Mouse (Mus musculus) kidney, adult 10 weeks (tissue): Measurements from ENCODE around the gene Ear6. TPM values are rescaled to one million over a fixed set of nuclear protein-coding genes. Genes with fewer than 3 reads are reported as not detected.

Source experiments
- polyA plus RNA-seq: library from polyadenylated mRNA; stranded (reverse); fragments of 350-450 nt; fragmentation: Illumina TruSeq; extraction: RNeasy Lipid Tissue Mini Kit (QIAGEN cat#74804); gene quantifications from one replicate; pipeline ENCODE4 v1.2.3, GENCODE M21; 2014; ENCODE audit warnings: low read depth, low replicate concordance

Ear6 gene
- not detected for polyA plus RNA-seq

DNA sequence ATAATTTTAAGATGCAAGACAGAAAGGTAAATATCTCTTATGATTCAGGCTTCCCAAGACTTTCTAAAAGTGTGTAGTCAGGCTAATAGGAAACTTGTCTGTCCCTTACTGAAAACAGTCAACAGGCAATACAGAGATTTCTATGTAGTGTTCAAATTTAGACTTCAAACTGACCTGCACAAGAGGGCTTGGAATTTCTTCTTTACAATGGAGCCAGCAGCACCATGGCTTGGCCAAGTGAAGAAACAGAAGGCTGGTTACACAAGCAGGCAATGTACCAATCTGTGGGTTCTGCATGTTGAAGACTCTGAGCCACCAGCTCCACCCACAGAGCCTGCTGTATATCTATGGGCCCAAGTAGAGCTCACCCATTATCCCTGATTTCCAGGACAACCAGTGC lies at the start of gene Ear6:
Gene Ear6 (plus strand): TSS at position 301 of the 400 bp plus-strand sequence.

DNA sequence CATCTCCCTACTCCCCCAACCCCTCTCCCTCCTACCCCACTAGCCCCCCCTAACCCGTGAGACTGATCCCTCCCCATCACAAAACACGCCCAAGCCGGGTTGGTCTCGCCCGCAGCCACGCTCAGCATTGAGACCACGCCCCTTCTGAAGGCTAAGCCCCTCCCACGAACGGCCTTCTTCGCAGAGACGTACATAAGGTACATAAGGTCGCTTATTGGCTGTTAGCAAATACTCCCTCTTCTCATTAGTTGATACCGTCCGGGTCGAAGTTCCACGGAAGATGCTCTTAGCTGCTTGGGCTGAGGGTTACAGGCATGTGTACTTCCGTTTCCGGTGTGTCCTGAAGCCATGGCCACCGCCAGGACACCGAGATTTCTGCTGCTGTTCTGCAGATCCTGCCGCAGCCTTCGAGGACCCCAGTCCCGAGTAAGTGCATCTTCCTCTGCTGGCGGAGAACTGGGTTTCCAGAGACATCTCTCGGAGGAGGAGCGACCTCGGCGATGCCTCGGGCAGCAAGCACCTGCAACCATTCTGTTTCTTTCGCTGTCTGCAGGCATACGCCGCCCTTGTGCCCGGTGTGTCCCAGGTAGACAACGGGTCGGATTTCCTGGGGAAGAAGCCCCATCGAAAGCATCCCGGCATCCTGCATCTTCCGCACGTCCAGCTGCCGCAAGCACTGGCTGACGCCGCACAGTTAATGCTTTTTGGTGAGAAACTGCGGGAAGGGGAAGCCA lies 31.3 kb downstream of the Ear6 start, which contains the start of gene Mettl17:
Gene Mettl17 (plus strand): TSS at position 245 of the 734 bp plus-strand sequence.

DNA sequence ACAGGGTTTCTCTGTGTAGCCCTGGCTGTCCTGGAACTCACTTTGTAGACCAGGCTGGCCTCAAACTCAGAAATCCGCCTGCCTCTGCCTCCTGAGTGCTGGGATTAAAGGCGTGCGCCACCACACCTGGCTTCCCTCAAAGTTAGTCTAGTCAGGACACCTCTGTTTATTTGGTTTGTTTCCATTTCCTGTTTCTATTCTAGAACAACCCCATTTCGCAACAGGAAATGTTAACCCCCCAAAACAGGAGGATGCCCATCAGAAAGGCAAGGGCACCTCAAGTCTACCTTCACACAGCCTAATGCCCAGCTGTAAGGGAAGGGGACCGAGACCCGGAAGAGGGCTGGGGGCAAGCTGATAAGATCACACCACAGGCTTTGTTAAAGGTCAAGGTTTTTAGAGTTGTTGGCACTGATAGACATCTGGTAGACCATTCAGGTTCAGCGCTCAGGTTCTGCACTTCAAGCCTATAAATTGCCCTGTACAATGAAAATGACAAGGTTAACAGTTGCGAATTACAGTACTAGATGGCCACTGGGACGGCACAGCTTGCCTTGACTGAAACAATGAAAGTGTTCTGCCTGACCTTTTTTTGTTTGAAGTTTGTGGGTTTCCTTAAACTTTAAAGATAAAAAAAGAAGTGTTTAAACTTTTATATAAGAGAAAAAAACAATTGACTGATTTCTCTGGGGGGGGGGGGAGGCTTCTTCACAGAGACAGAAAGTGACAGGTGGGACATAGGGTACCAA lies 38.9 kb downstream of the Ear6 start, which contains the start of gene Slc39a2:
Gene Slc39a2 (plus strand): TSS at position 699 of the 749 bp plus-strand sequence.

Other genes starting within 250 kb of the Ear6 start
- not detected for gene Gm17078, start 242.4 kb upstream of the Ear6 start, polyA plus RNA-seq
- gene Gm4181, start 218.0 kb upstream of the Ear6 start, polyA plus RNA-seq = not detected
- gene Gm17079, start 158.2 kb upstream of the Ear6 start, polyA plus RNA-seq = not detected
- not detected for gene Gm5800, start 136.5 kb upstream of the Ear6 start, polyA plus RNA-seq
- not detected for gene Ang4, start 80.1 kb upstream of the Ear6 start, polyA plus RNA-seq
- gene AY358078, start 53.7 kb upstream of the Ear6 start, polyA plus RNA-seq = not detected
- 1.9 TPM for gene Mettl17, start 31.1 kb downstream of the Ear6 start, polyA plus RNA-seq
- gene Slc39a2, start 39.2 kb downstream of the Ear6 start, polyA plus RNA-seq = 0.16 TPM
- 188 TPM for gene Ndrg2, start 60.5 kb downstream of the Ear6 start, polyA plus RNA-seq
- gene Tppp2, start 64.7 kb downstream of the Ear6 start, polyA plus RNA-seq = not detected
- not detected for gene Rnase13, start 69.1 kb downstream of the Ear6 start, polyA plus RNA-seq
- 1.1 TPM for gene Arhgef40, start 131.0 kb downstream of the Ear6 start, polyA plus RNA-seq
- gene Tmem253, start 162.0 kb downstream of the Ear6 start, polyA plus RNA-seq = not detected
- 0.77 TPM for gene Zfp219, start 167.0 kb downstream of the Ear6 start, polyA plus RNA-seq
- not detected for gene Olfr221, start 188.8 kb downstream of the Ear6 start, polyA plus RNA-seq